Mouse (Mus musculus): Measurements from ENCODE around the gene Nup107. TPM values are rescaled to one million over a fixed set of nuclear protein-coding genes. Genes with fewer than 3 reads are reported as not detected.

The Nup107 gene
- polyA plus RNA-seq, 1 experiment from 2014 or later, result 107 TPM

DNA sequence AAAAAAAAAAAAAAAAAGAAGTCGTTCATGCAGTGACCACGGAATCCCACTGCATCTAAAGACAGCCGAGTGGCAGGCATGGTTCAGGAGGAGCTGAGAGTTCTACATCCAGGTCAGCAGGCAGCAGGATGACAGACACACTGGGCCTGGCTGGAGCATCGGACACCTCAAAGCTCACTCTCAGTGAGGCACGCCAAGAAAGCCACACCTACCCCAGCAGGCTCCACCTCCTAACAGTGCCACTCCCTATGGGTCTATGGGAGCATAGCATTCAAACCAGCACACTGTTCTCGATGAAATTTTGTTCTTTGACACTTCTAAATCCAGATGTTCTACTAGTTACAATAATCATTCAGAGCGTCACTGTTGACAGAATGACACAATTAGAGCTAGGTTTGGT, 5.2 kb upstream of the Nup107 start:
- no peaks in the 10 kb centered on the region for H3K27me3 ChIP-seq (replicated peaks; ENCODE audit: low read depth, poor library complexity, severe bottlenecking)
- H3K4me3 ChIP-seq, result no peak overlapping the region
- H3K9me3 ChIP-seq, result 0 out of 2 replicates have a peak, but pooled peaks cover 3% of the 10 kb centered on the region
- peaks cover 8% of the 10 kb centered on the region; the same call in 1 of the 2 replicates for H3K4me1 ChIP-seq
- no peaks in the 10 kb centered on the region for H3K36me3 ChIP-seq (replicated peaks)
- WGBS, result 83% methylated on average over 7 of the region's 7 CpGs
- no peak overlapping the region for H3K27ac ChIP-seq (replicated peaks)
- no peak for DNase-seq (ENCODE audit: low spot score)

DNA sequence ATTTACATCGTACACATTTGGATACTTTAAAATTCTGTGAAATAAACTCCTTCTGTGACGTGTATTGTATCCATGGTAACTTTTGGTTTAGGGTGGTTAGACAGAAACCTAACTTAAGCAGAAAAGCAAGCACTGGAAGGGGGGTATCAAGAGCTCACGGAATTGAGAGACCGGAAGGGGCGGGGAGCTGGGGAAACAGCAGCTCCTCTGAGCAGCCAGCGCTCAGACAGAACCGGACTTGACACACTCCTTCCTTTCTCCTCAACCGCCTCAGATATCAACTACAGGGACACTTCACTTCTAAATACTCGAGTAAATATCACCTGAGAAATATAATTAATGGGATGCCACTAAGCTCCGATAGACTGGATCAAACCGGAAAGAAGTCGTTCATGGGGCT, 4.6 kb upstream of the Nup107 start:
- Histone ChIP-seq H3K9me3 (0 out of 2 replicates have a peak, but pooled peaks cover 3% of the 10 kb centered on the region), H3K4me1 (peaks cover 8% of the 10 kb centered on the region; the same call in 1 of the 2 replicates)
- no peak for DNase-seq (ENCODE audit: low spot score)

DNA sequence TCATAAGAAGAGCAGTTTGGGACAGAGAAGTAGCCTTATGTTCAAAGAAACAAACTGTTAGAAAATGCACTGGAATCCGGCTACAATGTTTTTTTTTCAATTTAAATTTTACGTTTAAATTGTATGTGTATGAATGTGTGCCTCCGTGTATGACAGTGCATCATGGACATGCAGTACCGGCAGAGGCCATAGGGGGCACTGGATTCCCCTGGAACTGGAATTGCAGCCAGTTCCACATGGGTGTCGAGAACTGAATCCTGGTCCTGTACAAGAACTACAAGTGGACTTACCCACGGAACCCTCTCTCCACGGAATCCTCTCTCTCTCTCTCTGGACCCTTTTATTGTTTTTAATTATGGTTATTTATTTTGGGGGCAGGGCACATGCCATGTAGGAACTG, 3.7 kb upstream of the Nup107 start:
- Histone ChIP-seq H3K36me3 (replicated peaks) (no peaks in the 10 kb centered on the region), H3K9me3 (0 out of 2 replicates have a peak, but pooled peaks cover 3% of the 10 kb centered on the region), H3K4me3 (no peak overlapping the region), H3K27me3 (replicated peaks; ENCODE audit: low read depth, poor library complexity, severe bottlenecking) (no peaks in the 10 kb centered on the region), H3K4me1 (peaks cover 15% of the 10 kb centered on the region), H3K27ac (replicated peaks) (no peak overlapping the region)
- peak; percentile 34 for DNase-seq (ENCODE audit: low spot score)
- 92% methylated on average over 7 of the region's 7 CpGs for WGBS

More for the DNA sequence above, 4.6 kb upstream of the Nup107 start:
- H3K27me3 ChIP-seq (replicated peaks; ENCODE audit: low read depth, poor library complexity, severe bottlenecking), result no peaks in the 10 kb centered on the region
- no peaks in the 10 kb centered on the region for H3K36me3 ChIP-seq (replicated peaks)
- 93% methylated on average over 12 of the region's 12 CpGs for WGBS
- H3K4me3 ChIP-seq, result no peak overlapping the region
- H3K27ac ChIP-seq (replicated peaks), result no peak overlapping the region

DNA sequence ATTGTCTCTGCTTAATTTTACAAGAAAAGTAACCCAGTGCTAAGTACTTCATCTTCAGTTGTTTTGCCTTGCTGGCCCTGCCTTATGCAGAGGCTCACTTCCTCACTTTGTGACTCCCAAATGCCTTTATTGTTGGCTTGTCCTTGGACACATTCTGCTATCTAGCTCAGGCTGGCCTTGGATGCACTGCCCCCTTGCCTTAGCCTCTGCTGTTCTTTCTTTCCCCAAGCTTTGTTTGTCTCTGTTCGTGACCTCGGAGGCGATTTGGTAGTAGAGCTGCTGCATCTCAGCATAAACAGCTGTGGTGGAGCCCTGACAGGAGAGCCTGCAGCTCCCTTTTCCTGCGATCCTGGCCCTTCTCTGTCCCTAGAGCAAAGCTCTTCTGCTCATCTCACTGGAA, 2.7 kb upstream of the Nup107 start:
- H3K27ac ChIP-seq (replicated peaks), result no peak overlapping the region
- no peak overlapping the region for H3K4me3 ChIP-seq
- no peaks in the 10 kb centered on the region for H3K27me3 ChIP-seq (replicated peaks; ENCODE audit: low read depth, poor library complexity, severe bottlenecking)
- no peak for DNase-seq (ENCODE audit: low spot score)
- H3K4me1 ChIP-seq, result peaks cover 19% of the 10 kb centered on the region
- 0 out of 2 replicates have a peak, but pooled peaks cover 3% of the 10 kb centered on the region for H3K9me3 ChIP-seq
- peaks cover 4% of the 10 kb centered on the region for H3K36me3 ChIP-seq (replicated peaks)
- WGBS, result 80% methylated on average over 4 of the region's 4 CpGs

DNA sequence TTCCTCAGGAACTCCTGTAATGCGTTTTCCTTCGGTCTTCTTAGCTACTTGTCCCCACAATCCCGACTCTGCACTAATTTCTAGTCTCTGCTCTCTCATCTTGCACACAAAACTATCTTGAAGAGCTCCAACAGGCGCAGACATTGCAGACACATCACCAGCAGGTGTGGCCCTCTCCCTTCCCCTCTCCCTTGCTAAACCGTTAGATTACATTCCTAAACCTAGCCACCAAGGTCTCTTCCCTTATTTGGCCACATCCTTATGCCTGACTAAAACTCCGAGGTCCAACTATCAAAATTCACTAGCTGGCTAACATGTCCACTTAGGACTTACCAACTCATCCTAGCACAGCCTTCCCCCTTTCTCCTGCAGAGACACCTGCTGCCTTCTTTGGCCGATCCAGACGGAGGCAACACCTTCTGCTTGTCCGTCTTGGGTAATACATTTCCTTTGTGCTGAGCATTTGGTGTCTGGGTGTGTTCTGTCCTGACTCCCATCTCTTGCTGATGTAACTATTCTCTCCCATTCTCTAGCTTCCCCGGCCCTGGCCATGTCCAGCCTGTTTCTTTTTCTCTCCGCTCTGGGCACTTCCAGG, 1.0 kb upstream of the Nup107 start:
- Histone ChIP-seq H3K27me3 (replicated peaks; ENCODE audit: low read depth, poor library complexity, severe bottlenecking) (no peaks in the 10 kb centered on the region), H3K27ac (replicated peaks) (peak overlapping the region; percentile 92), H3K9me3 (0 out of 2 replicates have a peak, but pooled peaks cover 3% of the 10 kb centered on the region), H3K36me3 (replicated peaks) (peaks cover 17% of the 10 kb centered on the region), H3K4me1 (peaks cover 19% of the 10 kb centered on the region), H3K4me3 (peak overlapping the region; percentile 93)
- DNase-seq (ENCODE audit: low spot score), result no peak
- WGBS, result 77% methylated on average over 11 of the region's 11 CpGs

DNA sequence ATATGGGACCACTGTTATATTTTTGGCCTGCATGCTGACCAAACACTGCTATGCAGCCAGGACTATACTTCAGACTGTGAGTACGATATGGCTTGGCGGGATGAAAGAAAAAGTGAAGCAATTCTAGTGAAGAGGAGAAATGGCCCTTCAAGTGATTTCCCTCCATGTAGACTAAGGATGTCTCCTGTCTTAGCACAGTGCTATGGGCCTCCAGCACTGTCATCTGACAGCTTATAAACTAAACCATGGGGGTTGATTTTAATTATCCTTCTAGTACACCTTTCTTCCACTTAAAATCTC, 1.4 kb downstream of the Nup107 start:
- WGBS, result 93% methylated on average over 2 of the region's 2 CpGs
- no peak for DNase-seq (ENCODE audit: low spot score)
- H3K9me3 ChIP-seq, result no peaks in the 10 kb centered on the region
- no peak overlapping the region for H3K27ac ChIP-seq (replicated peaks)
- H3K4me1 ChIP-seq, result peaks cover 19% of the 10 kb centered on the region
- peak overlapping the region; percentile 93 for H3K4me3 ChIP-seq
- H3K27me3 ChIP-seq (replicated peaks; ENCODE audit: low read depth, poor library complexity, severe bottlenecking), result no peaks in the 10 kb centered on the region
- H3K36me3 ChIP-seq (replicated peaks), result peaks cover 42% of the 10 kb centered on the region

DNA sequence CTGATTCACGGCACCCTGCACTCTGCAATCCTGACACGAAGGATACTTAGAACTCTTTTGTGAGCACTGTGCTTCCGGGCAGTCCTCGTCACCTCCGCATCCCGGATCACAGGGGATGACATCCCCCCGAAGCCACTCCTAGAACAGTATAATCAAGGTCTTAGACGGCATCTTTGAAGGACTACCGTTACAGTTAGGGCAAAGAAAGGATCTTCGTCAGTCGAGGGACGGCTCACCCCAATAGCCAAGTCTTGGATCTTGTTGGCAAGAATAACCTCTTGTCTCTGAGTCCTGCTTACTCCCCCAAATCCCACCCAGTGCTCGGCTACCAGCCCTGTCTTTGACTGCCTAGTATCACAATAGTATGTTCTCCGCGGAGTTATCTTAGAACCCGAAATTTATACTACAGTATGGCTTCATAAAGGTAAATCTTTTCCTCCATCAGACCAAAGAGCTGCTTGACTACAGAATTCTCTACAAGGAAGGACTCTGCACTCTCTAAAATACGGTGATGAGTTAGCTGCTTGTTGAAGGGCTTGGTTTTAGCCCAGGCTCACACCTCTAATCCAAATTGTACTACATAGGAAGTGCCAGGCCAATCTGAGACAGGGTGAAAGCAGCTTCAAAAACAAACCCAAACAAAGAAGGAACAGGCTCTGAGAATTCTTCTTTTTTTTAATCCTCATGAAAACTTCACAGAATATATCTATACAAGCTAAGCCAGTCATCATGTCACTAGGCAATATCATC, 1.9 kb downstream of the Nup107 start:
- Histone ChIP-seq H3K9me3 (no peaks in the 10 kb centered on the region), H3K4me3 (peak overlapping the region; percentile 93), H3K4me1 (peaks cover 19% of the 10 kb centered on the region), H3K27ac (replicated peaks) (no peak overlapping the region), H3K27me3 (replicated peaks; ENCODE audit: low read depth, poor library complexity, severe bottlenecking) (no peaks in the 10 kb centered on the region), H3K36me3 (replicated peaks) (peaks cover 47% of the 10 kb centered on the region)
- no peak for DNase-seq (ENCODE audit: low spot score)
- 94% methylated on average over 17 of the region's 17 CpGs for WGBS

DNA sequence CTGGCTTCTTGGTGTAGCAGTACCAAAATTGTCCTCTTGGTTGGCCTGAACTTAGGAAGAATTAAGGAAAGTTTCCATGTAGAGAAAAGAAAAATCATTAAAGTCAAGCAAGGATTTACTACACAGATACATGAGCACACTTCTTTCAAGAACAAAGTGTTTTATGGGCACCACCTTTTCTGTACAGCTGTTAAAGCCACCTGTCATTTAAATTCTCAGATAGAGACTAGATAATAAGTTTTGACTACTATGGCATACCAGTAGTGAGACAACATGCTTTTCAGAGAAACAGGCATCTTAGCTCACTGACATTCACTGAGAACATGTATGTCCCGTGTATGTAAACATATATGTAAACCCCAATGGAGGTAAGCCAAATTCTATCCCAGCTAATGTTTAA, 2.5 kb downstream of the Nup107 start:
- H3K36me3 ChIP-seq (replicated peaks), result peaks cover 53% of the 10 kb centered on the region
- DNase-seq (ENCODE audit: low spot score), result no peak
- H3K4me3 ChIP-seq, result no peak overlapping the region
- 96% methylated on average over 1 of the region's 1 CpGs for WGBS
- no peaks in the 10 kb centered on the region for H3K9me3 ChIP-seq
- no peak overlapping the region for H3K27ac ChIP-seq (replicated peaks)
- H3K27me3 ChIP-seq (replicated peaks; ENCODE audit: low read depth, poor library complexity, severe bottlenecking), result no peaks in the 10 kb centered on the region
- peaks cover 19% of the 10 kb centered on the region for H3K4me1 ChIP-seq

DNA sequence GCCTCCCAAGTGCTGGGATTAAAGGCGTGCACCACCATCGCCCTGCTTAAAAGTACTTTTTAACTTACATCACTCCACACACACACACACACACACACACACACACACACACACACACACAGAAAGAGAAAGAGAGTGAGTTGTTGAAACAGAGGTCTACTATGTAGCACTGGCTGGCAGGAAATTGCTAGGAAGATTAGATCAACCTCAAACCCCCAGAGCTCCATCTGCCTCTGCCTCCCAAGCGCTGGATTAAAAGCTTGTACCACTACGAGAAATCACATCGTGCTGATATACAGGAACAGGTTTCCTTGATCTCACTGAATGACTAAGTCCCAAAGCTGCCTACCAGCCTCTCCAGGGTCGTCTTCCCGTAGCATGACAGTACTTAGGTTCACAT, 7.9 kb downstream of the Nup107 start:
- no peaks in the 10 kb centered on the region for H3K4me1 ChIP-seq
- no peak overlapping the region for H3K27ac ChIP-seq (replicated peaks)
- no peak for DNase-seq (ENCODE audit: low spot score)
- no peaks in the 10 kb centered on the region for H3K27me3 ChIP-seq (replicated peaks; ENCODE audit: low read depth, poor library complexity, severe bottlenecking)
- WGBS, result 96% methylated on average over 7 of the region's 7 CpGs
- H3K4me3 ChIP-seq, result no peak overlapping the region
- no peaks in the 10 kb centered on the region for H3K9me3 ChIP-seq
- H3K36me3 ChIP-seq (replicated peaks), result peaks cover 97% of the 10 kb centered on the region

DNA sequence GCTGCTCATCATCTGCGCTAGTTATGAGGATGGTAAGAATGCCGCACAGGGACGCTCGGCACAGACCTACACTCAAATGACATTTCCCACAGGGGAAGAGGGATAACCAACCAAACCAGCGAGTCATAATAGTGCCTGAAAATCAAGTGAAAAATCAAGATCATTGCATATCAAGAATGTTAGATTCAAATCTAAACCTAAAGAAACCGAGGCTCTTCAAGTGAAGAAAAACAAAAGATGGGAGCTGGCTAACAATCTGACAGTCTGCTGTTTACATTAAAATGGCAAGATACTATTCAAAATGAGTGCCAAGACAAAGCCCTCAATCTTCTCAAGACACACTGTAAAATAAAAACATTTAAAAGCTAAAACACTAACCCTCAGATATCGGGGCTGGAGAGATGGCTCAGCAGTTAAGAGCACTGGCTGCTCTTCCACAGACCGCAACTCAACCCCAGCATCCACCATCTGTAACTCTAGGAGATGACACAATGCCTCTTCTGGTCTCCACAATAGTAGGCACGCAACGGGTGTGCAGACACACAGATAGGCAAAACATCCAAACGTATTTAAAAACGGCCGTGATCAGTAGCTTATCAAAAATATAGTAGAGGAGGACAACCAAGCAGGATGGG, 8.6 kb downstream of the Nup107 start:
- 95% methylated on average over 13 of the region's 13 CpGs for WGBS
- no peak for DNase-seq (ENCODE audit: low spot score)
- Histone ChIP-seq H3K27me3 (replicated peaks; ENCODE audit: low read depth, poor library complexity, severe bottlenecking) (no peaks in the 10 kb centered on the region), H3K4me1 (no peaks in the 10 kb centered on the region), H3K36me3 (replicated peaks) (peaks cover 97% of the 10 kb centered on the region), H3K27ac (replicated peaks) (no peak overlapping the region), H3K9me3 (no peaks in the 10 kb centered on the region), H3K4me3 (no peak overlapping the region)

DNA sequence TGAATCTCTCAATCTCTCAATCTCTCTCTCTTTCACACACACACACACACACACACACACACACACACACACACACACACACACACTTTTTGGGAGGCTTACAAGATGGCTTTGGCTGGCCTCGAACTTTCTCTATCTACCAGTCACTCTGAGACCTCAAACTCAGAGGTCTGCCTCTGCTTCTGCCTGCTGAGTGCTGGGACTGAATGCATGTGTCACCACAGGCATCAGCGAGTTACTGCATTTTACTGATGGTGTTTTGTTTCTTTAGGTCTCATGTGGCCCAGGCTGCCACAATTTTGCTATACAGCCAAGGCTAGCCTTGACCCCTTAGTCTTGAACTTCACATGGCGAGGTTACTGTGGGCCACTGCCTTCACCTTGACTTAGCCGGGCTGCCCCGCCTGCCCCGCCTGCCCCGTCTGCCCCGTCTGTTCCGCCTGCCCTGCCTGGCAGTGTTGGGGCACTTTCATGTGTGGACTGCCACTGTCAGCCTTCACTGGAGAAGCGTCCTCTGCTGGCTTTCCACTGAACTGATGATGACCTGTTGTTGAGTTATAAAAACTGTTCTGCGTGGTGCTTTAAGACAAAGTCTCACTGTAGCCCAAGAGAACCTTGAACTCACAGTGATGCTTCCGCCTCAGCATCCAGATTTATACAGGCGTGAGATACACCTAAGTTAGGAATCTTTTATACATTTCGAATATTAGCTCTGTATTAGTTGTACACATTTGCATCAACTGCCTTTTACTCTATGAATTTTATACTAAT, 9.8 kb downstream of the Nup107 start:
- WGBS, result 95% methylated on average over 14 of the region's 14 CpGs
- Histone ChIP-seq H3K4me1 (no peaks in the 10 kb centered on the region), H3K36me3 (replicated peaks) (peaks cover 100% of the 10 kb centered on the region), H3K27ac (replicated peaks) (no peak overlapping the region), H3K4me3 (no peak overlapping the region), H3K27me3 (replicated peaks; ENCODE audit: low read depth, poor library complexity, severe bottlenecking) (no peaks in the 10 kb centered on the region), H3K9me3 (no peaks in the 10 kb centered on the region)
- DNase-seq (ENCODE audit: low spot score), result no peak

DNA sequence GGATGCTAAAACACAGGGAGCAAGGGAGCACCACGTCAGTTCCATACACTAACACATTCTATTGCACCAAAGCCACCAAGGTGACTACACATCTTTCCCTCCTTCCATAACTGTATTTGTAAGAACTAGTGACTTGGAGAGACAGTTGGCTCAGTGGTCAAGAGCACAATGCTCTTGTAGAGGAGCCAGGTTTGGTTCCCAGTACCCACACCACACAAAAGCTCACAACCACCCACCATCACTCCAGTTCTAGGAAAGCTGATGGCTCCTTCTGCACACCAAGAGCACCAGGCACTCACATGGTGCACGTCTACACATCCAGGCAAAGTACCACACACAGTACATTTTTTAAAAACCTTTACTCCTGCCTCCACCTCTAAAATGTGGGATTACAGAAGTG, 10.4 kb downstream of the Nup107 start:
- DNase-seq (ENCODE audit: low spot score), result no peak
- peaks cover 100% of the 10 kb centered on the region for H3K36me3 ChIP-seq (replicated peaks)
- 90% methylated on average over 2 of the region's 2 CpGs for whole genome bisulfite sequencing

More for the DNA sequence above, 10.4 kb downstream of the Nup107 start:
- Histone ChIP-seq H3K4me1 (no peaks in the 10 kb centered on the region), H3K27me3 (replicated peaks; ENCODE audit: low read depth, poor library complexity, severe bottlenecking) (no peaks in the 10 kb centered on the region), H3K4me3 (no peak overlapping the region), H3K9me3 (no peaks in the 10 kb centered on the region), H3K27ac (replicated peaks) (no peak overlapping the region)
